Mouse (Mus musculus) layer of hippocampus, adult 2 months (tissue): Measurements from ENCODE around the gene Ifitm10. TPM values are rescaled to one million over a fixed set of nuclear protein-coding genes. Genes with fewer than 3 reads are reported as not detected.
A peak's percentile ranks its signal among the peaks of the same experiment; 100 is the strongest.

Experiments
- DNase-seq, 2 experiments: peaks; one replicate each; pipeline ENCODE4 v3.0.0; 2022; ENCODE audit warnings: low spot score in 2 of 2
- H3K27ac ChIP-seq: fragments of 200-600 bp; 2 replicates; pipeline ENCODE4 v1.8.1; 2022
- H3K4me3 ChIP-seq: fragments of 200-600 bp; 2 replicates; pipeline ENCODE4 v1.8.1; 2022; ENCODE audit warnings: mild to moderate bottlenecking
- CTCF ChIP-seq: fragments of 200-600 bp; conservative IDR thresholded peaks from 2 replicates; pipeline ENCODE4 v1.8.1; 2022; ENCODE audit warnings: antibody characterized with exemption, mild to moderate bottlenecking, moderate library complexity
- total RNA-seq, 2 experiments: library from RNA; stranded (reverse); gene quantifications; 2 replicates each; pipeline ENCODE4 v1.2.3; 2021

Gene Ifitm10
- total RNA-seq, 2 experiments from 2014 or later, result 35.3 to 38.6 TPM

DNA sequence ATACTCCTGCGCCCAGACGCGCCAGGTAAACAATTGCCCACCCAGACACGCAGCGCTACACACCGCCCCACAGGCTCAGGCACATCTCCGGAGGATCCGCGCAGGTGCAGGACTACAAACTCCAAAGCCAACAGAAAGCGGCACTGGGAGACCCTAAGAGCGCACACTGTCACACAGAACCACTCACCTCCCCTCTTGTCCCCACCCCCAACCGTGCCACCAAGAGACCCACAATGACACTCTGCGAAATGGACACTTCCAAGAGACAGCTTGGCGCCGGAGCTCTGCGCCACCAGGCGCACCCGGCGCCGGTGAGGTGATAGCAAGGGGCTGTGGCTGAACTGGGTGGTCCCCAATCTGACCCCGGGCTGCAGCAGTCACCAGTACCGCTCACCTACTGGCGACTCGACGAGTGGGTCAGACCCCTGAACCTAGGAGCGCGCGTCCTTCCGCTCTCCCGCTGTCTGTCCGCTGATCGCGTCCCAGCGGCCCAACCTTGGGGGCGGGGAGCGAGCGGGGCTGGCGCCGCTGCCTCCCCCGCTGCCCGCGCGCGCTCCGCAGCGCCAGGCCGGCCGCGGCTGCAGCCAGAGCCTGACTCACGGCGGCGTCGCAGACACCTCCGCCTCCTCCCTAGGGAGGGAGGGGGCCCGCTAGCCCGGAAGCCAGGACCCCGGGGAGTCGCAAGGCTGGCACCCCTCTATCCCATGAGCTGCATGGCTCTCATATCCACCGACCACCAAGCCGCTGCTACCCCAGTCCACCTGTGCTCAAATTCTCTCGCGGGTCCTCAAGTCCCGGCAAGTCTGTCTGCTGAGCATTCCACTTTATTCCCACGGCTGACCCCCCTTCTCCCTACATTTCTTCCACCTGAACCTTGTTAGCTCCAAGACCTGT, 1.5 kb downstream of the Ifitm10 start:
- TF ChIP-seq CTCF, result no peak
- Histone ChIP-seq H3K27ac (peak overlapping the region; percentile 91), H3K4me3 (peak overlapping the region; percentile 60)
- peak in 1 of 2 experiments; percentile 15 for DNase-seq

DNA sequence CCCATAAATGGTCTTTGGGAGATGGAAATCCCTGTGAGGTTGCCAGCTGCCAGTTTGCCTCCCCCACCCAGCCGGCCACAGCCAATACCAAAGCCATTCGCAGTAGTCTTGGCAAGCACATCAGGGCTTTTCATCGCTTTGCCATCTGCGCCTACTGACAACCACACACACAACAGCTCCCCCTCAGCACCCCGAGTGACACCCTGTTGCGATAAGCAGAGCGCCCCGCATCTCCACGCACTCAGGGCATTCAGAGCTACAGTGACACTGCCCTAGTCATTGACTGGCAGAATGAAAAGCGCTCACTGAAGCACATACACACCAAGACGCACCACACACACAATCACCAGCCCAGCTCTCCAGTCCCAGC, 2.2 kb downstream of the Ifitm10 start:
- TF ChIP-seq CTCF, result no peak
- DNase-seq, result peak; percentile 70 to 86
- Histone ChIP-seq H3K4me3 (peak overlapping the region; percentile 60), H3K27ac (peak overlapping the region; percentile 91)

DNA sequence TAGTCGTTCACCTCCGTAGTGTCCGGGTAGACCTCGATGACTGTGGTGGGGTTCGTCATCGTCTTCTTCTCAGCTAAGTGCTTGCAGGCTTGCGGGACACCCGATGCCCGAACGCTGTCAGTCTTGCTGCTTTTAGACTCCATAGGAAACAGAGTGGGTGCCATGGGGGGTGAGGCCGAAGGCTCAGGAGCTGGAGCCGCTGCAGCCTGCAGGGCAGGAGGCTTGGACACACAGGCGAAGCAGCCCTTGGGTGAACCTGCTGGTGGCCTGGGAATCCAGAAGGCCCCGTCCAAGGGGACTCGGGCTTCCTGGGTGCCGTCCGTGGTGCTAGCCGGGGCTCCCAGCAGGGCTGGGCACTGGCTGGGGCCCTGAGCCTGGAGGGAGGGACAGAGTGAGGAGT, 2.6 kb downstream of the Ifitm10 start:
- Histone ChIP-seq H3K27ac (peak overlapping the region; percentile 91), H3K4me3 (peak overlapping the region; percentile 60)
- no peak for DNase-seq
- no peak for TF ChIP-seq CTCF

DNA sequence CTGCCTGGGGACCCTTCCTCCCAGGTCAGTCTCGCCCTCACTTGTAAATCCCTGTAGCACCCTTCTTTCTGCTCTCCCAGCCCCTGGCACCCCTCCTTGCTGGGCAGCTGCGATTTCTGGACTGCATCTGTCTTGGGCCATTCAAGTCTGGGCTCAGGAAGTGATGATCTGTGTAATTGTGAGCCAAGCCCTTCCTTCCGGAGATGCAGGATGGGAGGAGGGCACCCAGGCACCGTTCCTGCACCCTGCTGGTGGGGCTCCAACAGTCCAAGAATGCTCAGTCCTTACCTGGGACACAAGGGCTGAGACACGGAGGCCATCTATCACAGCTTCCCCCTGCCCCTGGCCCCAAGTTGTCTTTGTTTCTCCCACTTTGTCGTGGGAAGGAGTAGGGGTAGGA, 3.7 kb downstream of the Ifitm10 start:
- TF ChIP-seq CTCF, result 0 out of 2 replicates have a peak, but pooled peaks have one; percentile 4
- Histone ChIP-seq H3K4me3 (peak overlapping the region; percentile 20; the same call in 1 of the 2 replicates), H3K27ac (0 out of 2 replicates have a peak overlapping the region, but pooled peaks have one; percentile 91)
- no peak for DNase-seq

GRCm38 (mm10) chr7:142368856-142369255, 4.7 kb downstream of the Ifitm10 start:
- no peak for TF ChIP-seq CTCF
- Histone ChIP-seq H3K4me3 (no peak overlapping the region), H3K27ac (no peak overlapping the region)
- no peak for DNase-seq

DNA sequence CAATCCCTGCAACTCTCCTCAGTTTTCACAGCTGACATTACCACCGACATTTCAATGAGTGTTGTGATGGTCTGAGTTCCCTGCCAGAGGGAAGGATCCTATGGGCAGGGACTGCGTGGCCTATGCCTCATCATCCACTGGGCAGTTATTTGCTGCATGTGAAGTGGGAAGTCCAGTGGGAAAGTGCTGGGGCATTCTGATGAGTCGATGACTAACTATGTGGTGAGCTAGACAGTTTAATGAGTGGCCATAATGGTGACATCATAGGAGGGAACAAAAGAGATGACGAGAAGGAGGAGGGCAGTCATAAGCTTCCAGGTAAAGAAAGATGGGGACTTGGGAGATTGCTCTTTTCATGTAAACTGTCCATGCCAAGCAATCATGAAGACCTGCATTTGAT, 10.4 kb downstream of the Ifitm10 start:
- no peak overlapping the region for H3K27ac ChIP-seq
- TF ChIP-seq CTCF, result no peak
- no peak for DNase-seq
- no peak overlapping the region for H3K4me3 ChIP-seq

- Histone ChIP-seq H3K4me3 (no peak overlapping the region), H3K27ac (no peak overlapping the region)
- TF ChIP-seq CTCF, result peak; percentile 59
- no peak for DNase-seq
These were observed 12.8 kb downstream of the Ifitm10 start for GRCm38 (mm10) chr7:142360743-142361142.

DNA sequence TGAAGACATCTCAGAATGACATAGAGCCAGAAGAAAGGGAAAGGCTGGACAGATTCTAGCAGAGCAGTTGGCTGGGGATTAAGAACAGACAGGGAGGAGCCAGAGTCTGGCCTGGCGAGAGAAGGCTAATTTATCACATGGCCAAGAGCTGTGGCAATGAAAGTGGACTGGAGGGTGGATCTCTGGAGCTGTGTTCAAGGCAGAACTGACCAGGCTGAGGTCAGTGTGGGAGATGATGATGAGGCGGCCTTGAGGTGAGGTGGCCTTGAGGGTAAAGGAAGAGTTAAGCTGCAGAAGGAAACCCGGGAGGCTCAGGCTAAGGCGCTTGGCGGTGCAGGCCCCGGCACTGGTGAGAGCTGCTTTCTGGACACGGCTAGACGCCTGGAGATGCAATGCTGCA, 14.4 kb downstream of the Ifitm10 start:
- H3K4me3 ChIP-seq, result no peak overlapping the region
- TF ChIP-seq CTCF, result no peak
- no peak for DNase-seq
- H3K27ac ChIP-seq, result no peak overlapping the region

- H3K4me3 ChIP-seq, result no peak overlapping the region
- no peak overlapping the region for H3K27ac ChIP-seq
- TF ChIP-seq CTCF, result no peak
- no peak for DNase-seq
These were observed 16.0 kb downstream of the Ifitm10 start for GRCm38 (mm10) chr7:142357566-142357965.

GRCm38 (mm10) chr7:142354661-142355233, 18.8 kb downstream of the Ifitm10 start:
- Histone ChIP-seq H3K27ac (no peak overlapping the region), H3K4me3 (no peak overlapping the region)
- TF ChIP-seq CTCF, result no peak
- DNase-seq, result no peak

DNA sequence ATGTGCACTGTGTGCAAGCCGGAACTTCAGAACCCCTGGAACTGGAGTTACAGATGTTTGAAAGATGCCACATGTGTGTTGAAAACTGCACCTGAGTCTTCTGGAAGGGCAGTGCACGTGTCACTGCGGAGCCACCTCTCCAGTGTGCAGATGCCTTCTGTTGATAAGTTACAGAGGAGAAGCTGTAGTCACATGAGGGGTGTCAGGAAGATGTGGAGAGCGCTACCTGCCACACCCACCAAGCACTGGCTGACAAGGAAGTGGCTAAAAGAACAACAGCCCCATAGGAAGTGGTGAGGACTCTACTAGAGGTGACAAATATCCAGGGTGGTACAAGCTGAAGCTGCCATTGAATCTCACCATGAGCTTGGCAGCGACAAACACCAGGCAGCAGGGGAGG, 19.7 kb downstream of the Ifitm10 start:
- no peak overlapping the region for H3K4me3 ChIP-seq
- no peak overlapping the region for H3K27ac ChIP-seq
- DNase-seq, result no peak
- TF ChIP-seq CTCF, result no peak

DNA sequence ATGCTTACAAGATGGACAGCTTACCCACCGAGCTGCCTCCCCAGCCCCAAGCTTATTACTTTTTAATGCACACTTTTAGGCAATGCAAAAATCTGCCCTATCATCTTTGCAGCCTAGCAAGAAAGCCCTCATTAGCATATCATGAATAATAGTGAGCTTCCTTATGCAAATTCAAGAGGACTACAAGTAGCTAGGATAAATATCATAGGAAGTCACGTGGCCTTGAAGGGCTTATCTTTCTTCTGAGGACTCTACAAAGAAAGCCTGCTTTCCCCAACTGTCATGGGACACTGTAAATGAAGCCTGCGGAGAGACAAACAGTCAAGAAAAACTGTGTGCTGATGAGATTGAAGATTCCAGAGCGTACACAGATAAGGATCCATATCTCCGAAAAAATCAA, 22.0 kb downstream of the Ifitm10 start:
- H3K4me3 ChIP-seq, result no peak overlapping the region
- DNase-seq, result no peak
- TF ChIP-seq CTCF, result no peak
- H3K27ac ChIP-seq, result no peak overlapping the region

GRCm38 (mm10) chr7:142349308-142349961, 24.1 kb downstream of the Ifitm10 start:
- Histone ChIP-seq H3K27ac (peak overlapping the region; percentile 57; the same call in 1 of the 2 replicates), H3K4me3 (peak overlapping the region; percentile 2; the same call in 1 of the 2 replicates)
- TF ChIP-seq CTCF, result no peak
- DNase-seq, result peak; percentile 65 to 82

- Histone ChIP-seq H3K4me3 (no peak overlapping the region), H3K27ac (no peak overlapping the region)
- DNase-seq, result no peak
- no peak for TF ChIP-seq CTCF
These were observed 26.0 kb downstream of the Ifitm10 start for GRCm38 (mm10) chr7:142347542-142347941.
